Mouse (Mus musculus): ENCODE measurements around the gene Tubgcp6.

DNA sequence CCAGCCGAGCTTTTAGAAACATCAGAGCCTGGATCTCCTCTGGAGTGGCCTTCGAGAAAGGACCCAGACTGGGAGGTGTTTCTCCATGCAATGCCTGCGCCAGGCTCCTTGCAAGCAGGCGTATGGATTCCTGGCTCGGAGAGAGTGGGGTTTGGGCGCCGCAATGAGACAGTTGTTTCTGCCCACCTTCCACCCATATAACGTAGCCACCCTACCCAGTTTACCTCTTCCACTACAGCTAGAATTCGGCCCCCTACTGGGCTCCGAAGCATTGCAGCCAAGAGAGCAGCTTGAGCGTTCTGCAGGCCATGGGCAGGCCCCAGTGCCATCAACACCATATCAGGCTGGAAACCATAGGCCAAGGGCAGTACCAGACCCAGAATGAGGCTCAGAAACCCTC, 683 bp upstream of the Tubgcp6 start:
- TF ChIP-seq CTCF (IDR thresholded peaks at IDR 0.05; ENCODE audit: low read depth, low read length) (peak; percentile 11), EP300 (IDR thresholded peaks at IDR 0.05; ENCODE audit: insufficient read depth, low read depth, low read length) (no peak)

Measured in ES-Bruce4 (cell line).